ENCODE assay signal across 35 mouse cellular contexts in genomic region chr14:22278053-22278452, GRCm38 (mm10).
"Had no signal": no experiment of that assay in that cellular context is flagged by ENCODE, and none has a peak within 500 bp of the region (broad histone marks: within the 10 kb centered on the region; RNA-seq: fewer than 3 reads in every experiment).

No protein-coding gene starts in this region.

- H3K9ac ChIP-seq: heart, embryonic 12.5 days; heart, embryonic 13.5 days; heart, embryonic 15.5 days; hindbrain, embryonic 12.5 days; hindbrain, embryonic 13.5 days; hindbrain, embryonic 14.5 days; hindbrain, embryonic 15.5 days; intestine, embryonic 15.5 days; kidney, embryonic 15.5 days had no signal

- H3K4me3 ChIP-seq: heart, embryonic 12.5 days; heart, embryonic 13.5 days; heart, embryonic 15.5 days; hindbrain, embryonic 10.5 days; hindbrain, embryonic 12.5 days; hindbrain, embryonic 13.5 days; hindbrain, embryonic 15.5 days; intestine, embryonic 15.5 days; kidney, embryonic 15.5 days; layer of hippocampus, adult 2 months; left cerebral cortex, adult 2 months had no signal

- DNase-seq: heart, postnatal 10 days; heart, postnatal 14 days; heart, postnatal 36 days; heart, postnatal 4 days; kidney, adult 11 months; kidney, adult 18-20 months; kidney, adult 2 months; kidney, adult 8-10 months; kidney, adult 9 months; kidney, postnatal 10 days; kidney, postnatal 14 days; kidney, postnatal 25 days; kidney, postnatal 36 days; kidney, postnatal 4 days; layer of hippocampus, adult 9-11 months; layer of hippocampus, postnatal 36 days had no signal

- ATAC-seq: hindbrain, embryonic 16.5 days; hindbrain, postnatal 0 days; inflammation-experienced regulatory T-cells, adult 6 months; intestine, embryonic 15.5 days; intestine, embryonic 16.5 days; intestine, postnatal 0 days had no signal

- H3K9me3 ChIP-seq: heart, embryonic 12.5 days; heart, embryonic 13.5 days; heart, embryonic 15.5 days; hindbrain, embryonic 10.5 days; hindbrain, embryonic 12.5 days; hindbrain, embryonic 13.5 days; hindbrain, embryonic 15.5 days; intestine, embryonic 15.5 days; kidney, embryonic 15.5 days had no signal

- H3K36me3 ChIP-seq: heart, embryonic 12.5 days; heart, embryonic 13.5 days; heart, embryonic 15.5 days; hindbrain, embryonic 10.5 days; hindbrain, embryonic 12.5 days; hindbrain, embryonic 13.5 days; hindbrain, embryonic 15.5 days; intestine, embryonic 15.5 days; kidney, embryonic 15.5 days had no signal

- H3K4me1 ChIP-seq: heart, embryonic 12.5 days; heart, embryonic 13.5 days; heart, embryonic 15.5 days; hindbrain, embryonic 15.5 days; intestine, embryonic 15.5 days had no signal

- H3K27ac ChIP-seq: heart, embryonic 13.5 days; heart, embryonic 15.5 days; hindbrain, embryonic 10.5 days; hindbrain, embryonic 12.5 days; hindbrain, embryonic 13.5 days; hindbrain, embryonic 14.5 days; hindbrain, embryonic 15.5 days; hindbrain, postnatal 0 days; intestine, embryonic 15.5 days; kidney, embryonic 15.5 days; kidney, postnatal 0 days; layer of hippocampus, adult 2 months; left cerebral cortex, adult 2 months had no signal

- H3K4me2 ChIP-seq: heart, embryonic 11.5 days; heart, embryonic 12.5 days; heart, embryonic 13.5 days; heart, embryonic 15.5 days; hindbrain, embryonic 12.5 days; hindbrain, embryonic 13.5 days; hindbrain, embryonic 14.5 days; hindbrain, embryonic 15.5 days; intestine, embryonic 15.5 days; kidney, embryonic 15.5 days had no signal

- H3K27me3 ChIP-seq: heart, embryonic 12.5 days; heart, embryonic 13.5 days; heart, embryonic 15.5 days; hindbrain, embryonic 15.5 days; intestine, embryonic 15.5 days had no signal
